Mouse (Mus musculus) heart, adult 2 months (tissue): Measurements from ENCODE around the gene Hist2h4. TPM values are rescaled to one million over a fixed set of nuclear protein-coding genes. Genes with fewer than 3 reads are reported as not detected.
A peak's percentile ranks its signal among the peaks of the same experiment; 100 is the strongest.
"Not testable (repeated sequence)": the region's sequence is repeated elsewhere in the genome, so short reads cannot be mapped to it uniquely, and the experiment has no call there.

Experiments used
- DNase-seq, 2 experiments: peaks; one replicate each; pipeline ENCODE4 v3.0.0; 2021
- H3K27ac ChIP-seq: fragments of 200-600 bp; 2 replicates; pipeline ENCODE4 v1.8.1; 2022
- H3K27me3 ChIP-seq: fragments of 200-500 bp; 2 replicates; pipeline ENCODE4 v1.6.1; 2012; ENCODE audit warnings: mild to moderate bottlenecking, low read length, inconsistent platforms, mixed read lengths; ENCODE audit not compliant: control insufficient read depth, insufficient read depth
- H3K36me3 ChIP-seq: fragments of 200-500 bp; 2 replicates; pipeline ENCODE4 v1.6.1; 2012; ENCODE audit warnings: low read length, inconsistent platforms; ENCODE audit not compliant: control insufficient read depth, insufficient read depth
- H3K4me1 ChIP-seq: fragments of 200-500 bp; 2 replicates; pipeline ENCODE4 v1.6.1; 2011; ENCODE audit warnings: low read length; ENCODE audit not compliant: control insufficient read depth, insufficient read depth
- H3K4me3 ChIP-seq: fragments of 200-600 bp; 2 replicates; pipeline ENCODE4 v1.8.1; 2022
- H3K79me2 ChIP-seq: fragments of 200-500 bp; replicated peaks from 2 replicates; pipeline ENCODE4 v1.6.1; 2012; ENCODE audit warnings: mild to moderate bottlenecking, inconsistent platforms, low read length, moderate library complexity, mixed read lengths; ENCODE audit not compliant: control insufficient read depth, insufficient read depth
- H3K9ac ChIP-seq: fragments of 200-500 bp; 2 replicates; pipeline ENCODE4 v1.6.1; 2012; ENCODE audit warnings: low read depth, mild to moderate bottlenecking, control low read depth, inconsistent platforms, low read length, mixed read lengths
- CTCF ChIP-seq: fragments of 200-600 bp; IDR thresholded peaks from 2 replicates; pipeline ENCODE4 v1.8.1; 2022; ENCODE audit warnings: antibody characterized with exemption, mild to moderate bottlenecking, moderate library complexity
- EP300 ChIP-seq: fragments of 200-500 bp; IDR thresholded peaks from 2 replicates; pipeline ENCODE4 v1.6.1; 2011; ENCODE audit warnings: low read depth, low read length, control low read depth; ENCODE audit not compliant: insufficient read depth
- POLR2A ChIP-seq: fragments of 200-500 bp; IDR thresholded peaks from 2 replicates; pipeline ENCODE4 v1.6.1; 2011; ENCODE audit warnings: mild to moderate bottlenecking, low read depth, low read length, control low read depth; ENCODE audit not compliant: insufficient read depth
- WGBS: fragments of 180-500 bp; shearing (Covaris S2); methylation state at CpG from one replicate; pipeline ENCODE4 v1.1.7; 2018; 5-methylcytosine and 5-hydroxymethylcytosine counted together
- intact Hi-C: fragments of 180-260 bp; cut with DNase I; formaldehyde crosslinking; loops from one replicate; pipeline ENCODE4 v1.15.1; 2025
- polyA plus RNA-seq: library from polyadenylated mRNA; depleted of rRNA; stranded (reverse); fragments of >200 nt; gene quantifications from 2 replicates; pipeline ENCODE4 v1.2.3, GENCODE M21; 2012
- total RNA-seq, 2 experiments: library from RNA; stranded (reverse); gene quantifications; 2 replicates each; pipeline ENCODE4 v1.2.3; 2021

Hist2h4 gene
- total and polyA plus RNA-seq, 3 experiments: 1.4 to 14.0 (median 11.6) TPM

GRCm38 (mm10) chr3:96222774-96223173, 40.3 kb downstream of the Hist2h4 start:
- no peak overlapping the region for H3K9ac ChIP-seq

GRCm38 (mm10) chr3:96221640-96222038, 41.5 kb downstream of the Hist2h4 start:
- Histone ChIP-seq H3K79me2 (peaks cover 2% of the 10 kb centered on the region; the same call in 1 of the 2 replicates), H3K36me3 (peaks cover 2% of the 10 kb centered on the region), H3K27me3 (no peaks in the 10 kb centered on the region), H3K27ac (peak overlapping the region; percentile 98), H3K9ac (peak overlapping the region; percentile 69), H3K4me1 (peaks cover 7% of the 10 kb centered on the region), H3K4me3 (peak overlapping the region; percentile 57)
- intact Hi-C loops: loop anchor here (2.0 to 5.0 kb wide), 2 partner anchors 15 to 329 kb away; partner anchors contain the start of genes Aph1a and BC028528
- WGBS: 40% methylated on average over 9 of the region's 9 CpGs
- DNase-seq: peak; percentile 34 to 50
- TF ChIP-seq EP300: no peak
- TF ChIP-seq CTCF: no peak
- TF ChIP-seq POLR2A: no peak

More at GRCm38 (mm10) chr3:96222774-96223173, 40.3 kb downstream of the Hist2h4 start:
- Histone ChIP-seq H3K4me3 (no peak overlapping the region), H3K27ac (no peak overlapping the region), H3K36me3 (peaks cover 2% of the 10 kb centered on the region), H3K79me2 (peaks cover 2% of the 10 kb centered on the region; the same call in 1 of the 2 replicates), H3K27me3 (no peaks in the 10 kb centered on the region), H3K4me1 (peaks cover 7% of the 10 kb centered on the region)
- WGBS: 81% methylated on average over 4 of the region's 4 CpGs
- intact Hi-C loops: loop anchor here (2.0 to 5.0 kb wide), 2 partner anchors 14 to 330 kb away; partner anchors contain the start of genes Aph1a and BC028528
- TF ChIP-seq EP300 (no peak), POLR2A (no peak), CTCF (no peak)
- no peak for DNase-seq

- intact Hi-C loops: loop anchor here (1.0 to 5.0 kb wide), 2 partner anchors 42 to 329 kb away; partner anchors contain the start of genes Aph1a, BC028528 and Hist2h4
- Histone ChIP-seq H3K4me1 (peaks cover 7% of the 10 kb centered on the region), H3K4me3 (peak within 1 kb of the TSS; percentile 57), H3K36me3 (peaks cover 2% of the 10 kb centered on the region), H3K27ac (peak within 1 kb of the TSS; percentile 98), H3K9ac (peak within 1 kb of the TSS; percentile 97), H3K27me3 (no peaks in the 10 kb centered on the region), H3K79me2 (peaks cover 2% of the 10 kb centered on the region; the same call in 1 of the 2 replicates)
- under 1% methylated on average over 43 of the region's 43 CpGs for WGBS
- TF ChIP-seq CTCF (peak; percentile 26), EP300 (peak; percentile 66), POLR2A (peak; percentile 98)
- peak; percentile 85 to 91 for DNase-seq
These were observed 42.1 kb downstream of the Hist2h4 start, which contains the start of the genes Hist2h2ac and Hist2h2be for GRCm38 (mm10) chr3:96220765-96221639. TSS of gene Hist2h2ac (minus strand) at chr3:96220880. TSS of gene Hist2h2be (plus strand) at chr3:96221119.

- not testable (repeated sequence) for H3K79me2 ChIP-seq, H3K36me3 ChIP-seq, H3K4me1 ChIP-seq, H3K27me3 ChIP-seq, DNase-seq
- H3K4me3 ChIP-seq: peak overlapping the region; percentile 57
- H3K9ac ChIP-seq: peak overlapping the region; percentile 97
- intact Hi-C loops: loop anchor here (1.0 to 5.0 kb wide), 2 partner anchors 43 to 328 kb away; partner anchors contain the start of genes Aph1a, BC028528 and Hist2h4
- H3K27ac ChIP-seq: peak overlapping the region; percentile 98
- under 1% methylated on average over 42 of the region's 47 CpGs for WGBS
These were observed 42.9 kb downstream of the Hist2h4 start for GRCm38 (mm10) chr3:96220131-96220764.

GRCm38 (mm10) chr3:96219661-96220130, 43.4 kb downstream of the Hist2h4 start, which contains the start of the genes Bola1 and Hist2h2ab:
TSS of gene Bola1 (minus strand) at chr3:96219709.
TSS of gene Hist2h2ab (plus strand) at chr3:96219865.
- TF ChIP-seq POLR2A (peak; percentile 74), CTCF (no peak), EP300 (peak; percentile 31; the same call in 1 of the 2 replicates)
- Histone ChIP-seq H3K79me2 (no peaks in the 10 kb centered on the region), H3K4me1 (peaks cover 7% of the 10 kb centered on the region), H3K4me3 (peak within 1 kb of the TSS; percentile 57), H3K36me3 (peaks cover 2% of the 10 kb centered on the region), H3K27me3 (no peaks in the 10 kb centered on the region), H3K9ac (peak within 1 kb of the TSS; percentile 97), H3K27ac (peak within 1 kb of the TSS; percentile 98)
- WGBS: under 1% methylated on average over 37 of the region's 37 CpGs
- DNase-seq: peak; percentile 87 to 88
- intact Hi-C loops: loop anchor here (1.0 to 5.0 kb wide), 4 partner anchors 44 to 327 kb away; partner anchors contain the start of genes Aph1a, BC028528 and Hist2h4
